Mouse (Mus musculus) erythroblast, embryonic 14.5 days (primary cell): ENCODE results near the gene Slc5a7.

Experiments used
- GATA1 ChIP-seq: IDR thresholded peaks from 2 replicates; pipeline ENCODE4 v1.6.1; 2012; ENCODE audit warnings: low read length, inconsistent platforms, mixed read lengths
- TAL1 ChIP-seq: IDR thresholded peaks from 3 replicates; pipeline ENCODE4 v1.6.1; 2012; ENCODE audit warnings: low read length, inconsistent platforms, mixed read lengths

DNA sequence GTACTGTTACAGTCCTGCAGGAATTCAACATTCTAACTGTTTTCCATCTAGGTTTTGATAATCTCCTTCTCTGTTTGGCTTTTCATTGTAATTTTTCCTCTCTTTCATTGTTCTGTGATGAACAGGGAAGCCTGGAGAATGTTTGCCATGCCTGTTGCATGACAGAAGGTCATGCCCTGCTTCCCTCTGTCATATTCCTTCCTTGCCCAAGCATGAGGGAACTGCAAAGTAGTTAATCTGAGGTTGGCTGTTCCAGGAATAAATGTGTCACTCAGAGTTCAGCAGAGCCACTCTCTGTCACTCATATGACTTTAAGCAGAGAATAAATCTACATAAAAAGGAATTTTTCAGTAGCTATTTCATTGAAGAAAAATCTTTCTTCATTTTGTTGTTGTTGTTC, 48.1 kb downstream of the Slc5a7 start:
- TF ChIP-seq TAL1 (no peak), GATA1 (no peak)
